Mouse (Mus musculus) neural tube, embryonic 10.5 days (tissue): ENCODE results near the gene Chit1.

Experiments
- DNase-seq: peaks from one replicate; pipeline ENCODE4 v3.0.0-alpha.2; 2017; ENCODE audit warnings: low spot score; ENCODE audit errors: extremely low spot score

The Chit1 gene

GRCm38 (mm10) chr1:134182025-134182424 is 71.0 kb downstream of the Chit1 start, which contains the start of gene Chil1:
Gene Chil1, plus strand, starts transcription at chr1:134182176.
- DNase-seq = no peak

GRCm38 (mm10) chr1:134184089-134184488 is 73.0 kb downstream of the Chit1 start:
- DNase-seq = no peak

- no peak for DNase-seq
These were observed 77.2 kb downstream of the Chit1 start for GRCm38 (mm10) chr1:134188217-134188616.

- DNase-seq = no peak
These were observed 78.1 kb downstream of the Chit1 start for GRCm38 (mm10) chr1:134188989-134189729.

GRCm38 (mm10) chr1:134191192-134191591 is 80.2 kb downstream of the Chit1 start:
- no peak for DNase-seq

GRCm38 (mm10) chr1:134192024-134192423 is 81.0 kb downstream of the Chit1 start:
- DNase-seq = no peak

- DNase-seq = no peak
These were observed 82.1 kb downstream of the Chit1 start, which contains the start of gene Mybph for GRCm38 (mm10) chr1:134193126-134193525. Gene Mybph, plus strand, starts transcription at chr1:134193448.

- DNase-seq = no peak
These were observed 82.7 kb downstream of the Chit1 start for GRCm38 (mm10) chr1:134193674-134194197.

- DNase-seq = no peak
These were observed 83.4 kb downstream of the Chit1 start for GRCm38 (mm10) chr1:134194298-134195022.

- DNase-seq = no peak
These were observed 84.1 kb downstream of the Chit1 start for GRCm38 (mm10) chr1:134195117-134195516.

- no peak for DNase-seq
These were observed 84.5 kb downstream of the Chit1 start for GRCm38 (mm10) chr1:134195571-134195970.

- no peak for DNase-seq
These were observed 84.9 kb downstream of the Chit1 start for GRCm38 (mm10) chr1:134195979-134196378.

- DNase-seq = no peak
These were observed 85.3 kb downstream of the Chit1 start for GRCm38 (mm10) chr1:134196386-134196785.

GRCm38 (mm10) chr1:134197325-134197982 is 86.4 kb downstream of the Chit1 start:
- DNase-seq = no peak

- no peak for DNase-seq
These were observed 87.4 kb downstream of the Chit1 start for GRCm38 (mm10) chr1:134198197-134198995.

- DNase-seq = no peak
These were observed 89.4 kb downstream of the Chit1 start for GRCm38 (mm10) chr1:134200481-134200880.
